Mouse (Mus musculus) liver, postnatal 0 days (tissue): ENCODE measurements around the gene Secisbp2.

Source experiments
- CTCF ChIP-seq: sonication (generic); IDR thresholded peaks from 2 replicates; pipeline ENCODE4 v1.5.1; 2016; ENCODE audit warnings: antibody characterized with exemption, low read depth
- EP300 ChIP-seq: IDR thresholded peaks from 2 replicates; pipeline ENCODE4 v1.6.1; 2016; ENCODE audit warnings: antibody characterized with exemption, low read depth, mild to moderate bottlenecking

GRCm38 (mm10) chr13:51646362-51647027 lies 5.0 kb upstream of the Secisbp2 start:
- TF ChIP-seq CTCF (no peak), EP300 (no peak)
